Mouse (Mus musculus) erythroblast, embryonic 14.5 days (primary cell): ENCODE results near the gene Elfn1.

Experiments used
- GATA1 ChIP-seq: IDR thresholded peaks from 2 replicates; pipeline ENCODE4 v1.6.1; 2012; ENCODE audit warnings: low read length, inconsistent platforms, mixed read lengths
- TAL1 ChIP-seq: IDR thresholded peaks from 3 replicates; pipeline ENCODE4 v1.6.1; 2012; ENCODE audit warnings: low read length, inconsistent platforms, mixed read lengths

GRCm38 (mm10) chr5:139978525-139979276 lies 71.0 kb downstream of the Elfn1 start:
- no peak for TF ChIP-seq GATA1
- no peak for TF ChIP-seq TAL1
